Mouse (Mus musculus) midbrain, embryonic 16.5 days (tissue): ENCODE data around the gene Ptprs. TPM values are rescaled to one million over a fixed set of nuclear protein-coding genes. Genes with fewer than 3 reads are reported as not detected.

Experiments
- ATAC-seq: fragments of 200-750 bp; cut with Nextera tagmentation; 2 replicates; pipeline ENCODE4 v1.8.0; 2017; ENCODE audit warnings: moderate TSS enrichment
- H3K27ac ChIP-seq: fragments of 300-500 bp; sonication (generic); 2 replicates; pipeline ENCODE4 v1.5.1; 2014; ENCODE audit warnings: mild to moderate bottlenecking, low read length, mixed read lengths
- H3K27me3 ChIP-seq: fragments of 300-500 bp; sonication (generic); 2 replicates; pipeline ENCODE4 v1.6.1; 2014; ENCODE audit warnings: low read depth, low read length, mixed read lengths; ENCODE audit not compliant: control insufficient read depth, insufficient read depth
- H3K36me3 ChIP-seq: fragments of 300-500 bp; sonication (generic); 2 replicates; pipeline ENCODE4 v1.6.1; 2014; ENCODE audit warnings: mild to moderate bottlenecking, low read length, moderate library complexity, mixed read lengths; ENCODE audit not compliant: control insufficient read depth, insufficient read depth
- H3K4me1 ChIP-seq: fragments of 300-500 bp; sonication (generic); 2 replicates; pipeline ENCODE4 v1.6.1; 2014; ENCODE audit warnings: mild to moderate bottlenecking, low read length, mixed read lengths; ENCODE audit not compliant: control insufficient read depth, insufficient read depth
- H3K4me2 ChIP-seq: fragments of 300-500 bp; sonication (generic); 2 replicates; pipeline ENCODE4 v1.6.1; 2014; ENCODE audit warnings: mild to moderate bottlenecking, low read length, mixed read lengths
- H3K4me3 ChIP-seq: fragments of 300-500 bp; sonication (generic); 2 replicates; pipeline ENCODE4 v1.5.1; 2014; ENCODE audit warnings: low read depth, mild to moderate bottlenecking, low read length, moderate library complexity, mixed read lengths
- H3K9ac ChIP-seq: fragments of 300-500 bp; sonication (generic); 2 replicates; pipeline ENCODE4 v1.6.1; 2014; ENCODE audit warnings: low read depth, low read length, mixed read lengths
- H3K9me3 ChIP-seq: fragments of 300-500 bp; sonication (generic); replicated peaks from 2 replicates; pipeline ENCODE4 v1.6.1; 2014; ENCODE audit warnings: mild to moderate bottlenecking, low read length, mixed read lengths; ENCODE audit not compliant: control insufficient read depth, poor library complexity, severe bottlenecking
- WGBS: fragments of 180-500 bp; shearing (Covaris S2); extraction: QIAGEN DNeasy Blood & Tissue Kit; methylation state at CpG from one replicate; pipeline ENCODE4 v1.1.7; 2014; 5-methylcytosine and 5-hydroxymethylcytosine counted together
- polyA plus RNA-seq: library from polyadenylated mRNA; unstranded; fragments of >200 nt; fragmentation: Nextera tagmentation; extraction: Ambion mirVana; gene quantifications from 2 replicates; pipeline ENCODE4 v1.2.1, GENCODE M21; 2015

Gene Ptprs
- polyA plus RNA-seq, 1 experiment from 2014 or later = 293 TPM

GRCm38 (mm10) chr17:56409759-56410158, 66.5 kb downstream of the Ptprs start:
- peak; percentile 11; the same call in 1 of the 2 replicates for ATAC-seq
- H3K9me3 ChIP-seq = no peaks in the 10 kb centered on the region
- no peak overlapping the region for H3K9ac ChIP-seq
- H3K4me3 ChIP-seq = no peak overlapping the region
- peaks cover 29% of the 10 kb centered on the region for H3K4me1 ChIP-seq
- H3K4me2 ChIP-seq = no peak overlapping the region
- peaks cover 36% of the 10 kb centered on the region for H3K36me3 ChIP-seq
- H3K27ac ChIP-seq = peak overlapping the region; percentile 70
- WGBS = 33% methylated on average over 8 of the region's 8 CpGs
- H3K27me3 ChIP-seq = no peaks in the 10 kb centered on the region

GRCm38 (mm10) chr17:56408965-56409625, 67.2 kb downstream of the Ptprs start:
- 38% methylated on average over 13 of the region's 13 CpGs for WGBS
- Histone ChIP-seq H3K4me1 (peaks cover 29% of the 10 kb centered on the region), H3K4me2 (no peak overlapping the region), H3K27me3 (no peaks in the 10 kb centered on the region), H3K27ac (peak overlapping the region; percentile 70), H3K36me3 (peaks cover 30% of the 10 kb centered on the region), H3K9me3 (no peaks in the 10 kb centered on the region), H3K9ac (no peak overlapping the region), H3K4me3 (no peak overlapping the region)
- ATAC-seq = 0 out of 2 replicates have a peak, but pooled peaks have one; percentile 14

GRCm38 (mm10) chr17:56407379-56407778, 68.9 kb downstream of the Ptprs start:
- Histone ChIP-seq H3K4me2 (no peak overlapping the region), H3K36me3 (peaks cover 25% of the 10 kb centered on the region), H3K4me1 (peaks cover 29% of the 10 kb centered on the region), H3K4me3 (no peak overlapping the region), H3K27ac (peak overlapping the region; percentile 60), H3K9me3 (no peaks in the 10 kb centered on the region), H3K27me3 (no peaks in the 10 kb centered on the region), H3K9ac (no peak overlapping the region; the same call in 1 of the 2 replicates)
- no peak; the same call in 1 of the 2 replicates for ATAC-seq
- 45% methylated on average over 8 of the region's 8 CpGs for WGBS

GRCm38 (mm10) chr17:56406878-56407277, 69.4 kb downstream of the Ptprs start:
- H3K9me3 ChIP-seq = no peaks in the 10 kb centered on the region
- ATAC-seq = no peak
- WGBS = 42% methylated on average over 4 of the region's 4 CpGs
- H3K4me1 ChIP-seq = peaks cover 29% of the 10 kb centered on the region
- H3K27me3 ChIP-seq = no peaks in the 10 kb centered on the region
- peaks cover 25% of the 10 kb centered on the region for H3K36me3 ChIP-seq
- H3K4me2 ChIP-seq = no peak overlapping the region
- no peak overlapping the region for H3K9ac ChIP-seq
- no peak overlapping the region for H3K4me3 ChIP-seq
- H3K27ac ChIP-seq = peak overlapping the region; percentile 60

GRCm38 (mm10) chr17:56405856-56406840, 70.1 kb downstream of the Ptprs start:
- no peak overlapping the region for H3K9ac ChIP-seq
- WGBS = 84% methylated on average over 14 of the region's 14 CpGs
- peaks cover 29% of the 10 kb centered on the region for H3K4me1 ChIP-seq
- H3K27ac ChIP-seq = peak overlapping the region; percentile 60
- ATAC-seq = no peak
- H3K4me3 ChIP-seq = no peak overlapping the region
- no peak overlapping the region for H3K4me2 ChIP-seq
- no peaks in the 10 kb centered on the region for H3K27me3 ChIP-seq
- H3K36me3 ChIP-seq = peaks cover 26% of the 10 kb centered on the region
- no peaks in the 10 kb centered on the region for H3K9me3 ChIP-seq

GRCm38 (mm10) chr17:56405341-56405740, 70.9 kb downstream of the Ptprs start:
- 91% methylated on average over 3 of the region's 3 CpGs for WGBS
- H3K9me3 ChIP-seq = no peaks in the 10 kb centered on the region
- H3K27ac ChIP-seq = 0 out of 2 replicates have a peak overlapping the region, but pooled peaks have one; percentile 3
- no peak for ATAC-seq
- H3K27me3 ChIP-seq = no peaks in the 10 kb centered on the region
- peaks cover 29% of the 10 kb centered on the region for H3K4me1 ChIP-seq
- H3K36me3 ChIP-seq = peaks cover 22% of the 10 kb centered on the region
- no peak overlapping the region for H3K9ac ChIP-seq
- H3K4me2 ChIP-seq = no peak overlapping the region
- no peak overlapping the region for H3K4me3 ChIP-seq

- H3K9ac ChIP-seq = no peak overlapping the region
- no peak overlapping the region for H3K27ac ChIP-seq
- H3K27me3 ChIP-seq = no peaks in the 10 kb centered on the region
- no peak overlapping the region for H3K4me3 ChIP-seq
- H3K36me3 ChIP-seq = peaks cover 50% of the 10 kb centered on the region
- H3K4me1 ChIP-seq = no peaks in the 10 kb centered on the region
- H3K9me3 ChIP-seq = no peaks in the 10 kb centered on the region
- H3K4me2 ChIP-seq = no peak overlapping the region
- ATAC-seq = no peak
- WGBS = 97% methylated on average over 4 of the region's 4 CpGs
Observed at GRCm38 (mm10) chr17:56401051-56401521, 75.2 kb downstream of the Ptprs start.

- Histone ChIP-seq H3K27ac (no peak overlapping the region), H3K36me3 (peaks cover 57% of the 10 kb centered on the region), H3K27me3 (no peaks in the 10 kb centered on the region), H3K9ac (no peak overlapping the region), H3K9me3 (no peaks in the 10 kb centered on the region), H3K4me3 (no peak overlapping the region), H3K4me2 (no peak overlapping the region), H3K4me1 (no peaks in the 10 kb centered on the region)
- ATAC-seq = no peak
- WGBS = 92% methylated on average over 3 of the region's 3 CpGs
Observed at GRCm38 (mm10) chr17:56400221-56400620, 76.1 kb downstream of the Ptprs start.
